Mouse (Mus musculus) brain, adult 2 months (tissue): ENCODE measurements around the gene Chordc1.
"Not testable (repeated sequence)": the region's sequence is repeated elsewhere in the genome, so short reads cannot be mapped to it uniquely, and the experiment has no call there.

ENCODE experiments used
- DNase-seq: peaks from one replicate; pipeline ENCODE4 v3.0.0; 2011; ENCODE audit warnings: low read depth, low spot score

Chordc1 gene

DNA sequence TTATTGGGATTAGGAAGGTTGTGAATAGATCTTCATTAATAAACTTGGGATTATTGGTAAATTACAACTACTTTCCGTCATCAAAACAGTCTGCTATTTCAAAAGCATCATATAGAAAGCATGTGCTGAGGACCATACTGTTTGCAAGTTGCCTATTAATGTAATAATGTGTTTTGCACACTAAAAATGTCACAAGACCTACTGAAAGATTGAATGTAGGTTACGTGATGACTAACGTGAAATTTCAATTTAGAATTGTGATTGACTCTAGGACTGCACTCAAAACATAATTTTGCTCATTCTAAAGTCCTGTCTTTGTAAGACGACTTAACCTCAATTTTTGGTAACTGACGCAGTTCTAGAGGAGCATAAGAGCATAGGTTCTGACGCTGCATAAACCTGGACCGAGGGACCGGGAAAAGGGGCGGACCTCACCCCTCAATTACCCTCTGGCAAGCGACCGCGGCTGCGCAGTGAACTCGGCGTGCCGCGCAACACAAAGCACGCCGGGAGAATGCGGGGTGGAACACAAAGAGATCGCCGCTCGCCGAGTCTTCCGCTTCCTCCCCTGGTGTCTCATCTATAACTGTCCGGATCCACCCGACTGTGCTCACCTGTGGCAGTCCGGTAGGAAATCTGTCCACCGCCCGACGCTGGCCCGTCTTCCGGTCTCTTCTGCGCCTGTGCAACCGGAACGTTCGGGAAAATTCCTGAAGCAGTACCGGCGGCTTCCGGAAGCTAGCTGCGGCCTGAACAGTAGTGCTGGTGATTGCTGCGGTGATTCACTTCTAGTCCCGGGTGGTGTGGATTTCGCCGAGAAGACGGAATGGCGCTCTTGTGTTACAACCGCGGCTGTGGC is at the start of gene Chordc1:
Gene Chordc1 (plus strand): TSS at position 555 of the 859 bp plus-strand sequence.
- DNase-seq = peak; percentile 99

- no peak for DNase-seq
Measured at GRCm38 (mm10) chr9:18275901-18276300, 16.0 kb upstream of the Chordc1 start.

DNA sequence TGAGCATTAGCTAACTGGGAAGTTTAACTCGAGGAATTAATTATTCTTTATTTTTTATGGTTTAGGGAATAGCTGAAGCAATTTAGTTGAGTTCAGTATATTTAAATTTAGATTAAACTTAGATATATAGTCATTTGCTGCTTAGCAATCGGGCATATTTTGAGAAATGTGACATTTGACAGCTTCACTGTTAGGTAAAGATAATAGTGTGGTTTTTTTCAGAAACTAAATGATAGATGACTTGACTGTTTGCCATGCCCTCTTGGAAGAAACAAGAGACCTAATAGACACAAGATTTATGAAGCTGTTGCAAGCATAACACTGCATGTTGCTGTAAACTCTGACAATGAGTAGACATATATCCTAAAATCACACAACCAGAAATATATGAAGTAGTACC is 15.1 kb upstream of the Chordc1 start:
- no peak for DNase-seq

GRCm38 (mm10) chr9:18277497-18277896 is 14.4 kb upstream of the Chordc1 start:
- peak; percentile 35 for DNase-seq

DNA sequence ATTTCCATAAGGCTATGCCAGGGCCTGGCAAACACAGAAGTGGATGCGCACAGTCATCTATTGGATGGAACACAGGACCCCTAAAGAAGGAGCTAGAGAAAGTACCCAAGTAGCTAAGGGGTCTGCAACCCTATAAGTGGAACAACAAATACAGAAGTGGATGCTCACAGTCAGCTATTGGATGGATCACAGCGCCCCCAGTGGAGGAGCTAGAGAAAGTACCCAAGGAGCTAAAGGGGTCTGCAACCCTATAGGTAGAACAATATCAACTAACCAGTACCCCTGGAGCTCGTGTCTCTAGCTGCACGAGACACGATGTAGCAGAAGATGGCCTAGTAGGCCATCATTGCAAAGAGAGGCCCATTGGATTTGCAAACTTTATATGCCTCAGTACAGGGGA is 13.2 kb upstream of the Chordc1 start:
- not testable (repeated sequence) for DNase-seq

- no peak for DNase-seq
Measured at GRCm38 (mm10) chr9:18292443-18292922, 558 bp downstream of the Chordc1 start.

GRCm38 (mm10) chr9:18293026-18293781 is 1.3 kb downstream of the Chordc1 start:
- DNase-seq = no peak

DNA sequence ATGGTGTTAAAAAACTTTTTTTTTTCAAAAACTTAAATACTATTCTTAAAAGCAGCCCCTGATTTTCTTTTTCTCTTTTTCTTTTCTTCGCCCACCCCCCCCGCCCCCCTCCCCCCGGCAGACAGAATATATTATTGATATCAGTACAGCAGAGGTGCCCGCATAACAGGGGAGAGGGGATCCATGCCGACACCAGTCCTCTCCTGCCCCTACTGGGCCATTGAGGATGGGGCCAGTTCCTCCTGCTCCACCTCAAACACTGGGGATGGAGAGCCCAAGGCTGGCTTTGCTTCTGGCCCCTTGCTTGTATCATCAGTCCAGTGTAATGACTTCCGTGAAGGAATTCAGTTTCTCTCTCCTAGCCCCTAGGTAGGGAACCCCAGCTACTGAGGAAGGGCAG is 6.4 kb downstream of the Chordc1 start:
- no peak for DNase-seq

DNA sequence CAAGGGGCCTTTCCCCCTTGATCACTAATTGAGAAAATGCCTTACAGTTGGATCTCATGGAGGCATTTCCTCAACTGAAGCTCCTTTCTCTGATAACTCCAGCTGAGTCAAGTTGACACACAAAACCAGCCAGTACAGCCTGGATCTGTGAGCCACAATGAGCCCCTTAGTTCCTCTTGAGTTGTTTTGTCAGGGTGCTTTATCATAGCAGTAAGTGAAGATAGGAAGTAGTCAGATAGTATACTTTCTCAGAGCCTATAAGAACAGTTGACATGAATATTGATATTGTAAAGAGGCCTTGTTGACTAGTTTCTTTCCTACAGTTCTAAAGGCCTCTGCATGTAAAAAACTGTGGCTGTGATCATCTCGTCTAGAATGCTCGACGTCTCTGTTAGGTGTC is 28.1 kb downstream of the Chordc1 start:
- no peak for DNase-seq
